Mouse (Mus musculus) lung, postnatal 14 days (tissue): ENCODE results near the gene Gm10024.
"Not testable (repeated sequence)": the region's sequence is repeated elsewhere in the genome, so short reads cannot be mapped to it uniquely, and the experiment has no call there.

ENCODE experiments used
- DNase-seq: peaks from one replicate; pipeline ENCODE4 v3.0.0; 2021

The Gm10024 gene

GRCm38 (mm10) chr10:77735928-77736327 is 24.7 kb downstream of the Gm10024 start:
- DNase-seq = no peak

GRCm38 (mm10) chr10:77738929-77739328 is 27.7 kb downstream of the Gm10024 start:
- no peak for DNase-seq

- not testable (repeated sequence) for DNase-seq
Measured at GRCm38 (mm10) chr10:77741924-77742688, 30.8 kb downstream of the Gm10024 start, which contains the start of gene Gm18596. TSS of gene Gm18596 (minus strand) at chr10:77742638.

DNA sequence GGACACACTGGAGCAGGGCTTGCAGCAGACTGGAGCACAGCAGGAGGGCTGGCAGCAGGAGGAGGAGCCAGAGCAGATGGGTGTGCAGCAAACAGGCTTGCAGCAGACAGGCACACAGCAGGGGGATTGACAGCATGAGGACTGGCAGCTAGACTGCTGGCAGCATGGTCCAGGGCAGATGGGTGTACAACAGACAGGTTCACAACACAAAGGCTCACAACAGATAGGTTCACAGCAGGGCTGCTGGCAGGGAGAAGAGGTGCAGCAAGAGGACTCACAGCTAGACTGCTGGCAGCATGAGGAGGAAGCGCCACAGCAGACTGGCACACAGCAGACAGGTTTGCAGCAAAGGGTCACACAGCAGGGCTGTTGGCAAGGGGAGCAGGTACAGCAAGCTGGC is 39.4 kb downstream of the Gm10024 start:
- DNase-seq = not testable (repeated sequence)

DNA sequence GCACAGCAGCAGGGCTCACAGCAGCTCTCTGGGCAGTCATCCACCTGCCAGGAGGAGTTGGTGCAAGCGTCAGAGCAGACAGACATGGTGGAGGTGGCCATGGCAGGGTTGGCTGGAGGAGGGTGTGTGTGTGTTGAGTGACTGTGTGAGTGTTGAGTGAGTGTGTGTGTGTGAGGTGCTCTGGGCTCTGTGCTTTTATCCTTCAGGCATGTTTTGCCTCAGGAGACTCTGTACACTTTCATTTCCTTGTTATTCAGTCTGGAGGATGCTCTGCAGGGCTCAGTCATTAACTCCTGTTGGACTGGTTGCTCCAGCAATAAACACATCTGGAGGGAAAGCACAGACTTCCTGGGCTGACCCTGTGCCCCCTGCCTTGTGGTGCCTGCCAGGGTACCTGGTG is 40.0 kb downstream of the Gm10024 start, which contains the start of gene Gm9736:
Gene Gm9736 (minus strand): TSS at position 101 of the 400 bp plus-strand sequence.
- not testable (repeated sequence) for DNase-seq

DNA sequence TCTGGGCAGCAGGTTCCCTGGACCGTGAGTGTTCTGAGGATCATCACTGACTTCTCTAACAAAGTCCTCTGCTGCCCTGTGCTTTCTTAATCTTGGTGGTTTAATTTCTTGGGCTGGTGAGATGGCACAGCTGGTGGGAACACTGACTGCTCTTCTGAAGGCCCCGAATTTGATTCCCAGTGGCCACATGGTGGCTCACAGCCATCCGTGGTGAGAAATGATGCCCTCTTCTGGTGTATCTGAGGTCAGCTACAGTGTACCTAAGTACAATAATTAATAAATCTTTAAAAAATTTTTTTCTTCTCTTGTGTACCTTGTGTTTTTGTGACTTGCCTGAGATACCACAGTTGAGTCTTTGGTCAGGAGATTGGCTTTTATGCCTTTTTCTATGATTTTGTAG is 41.1 kb downstream of the Gm10024 start:
- DNase-seq = not testable (repeated sequence)

- DNase-seq = no peak
Measured at GRCm38 (mm10) chr10:77753448-77753847, 42.2 kb downstream of the Gm10024 start.

DNA sequence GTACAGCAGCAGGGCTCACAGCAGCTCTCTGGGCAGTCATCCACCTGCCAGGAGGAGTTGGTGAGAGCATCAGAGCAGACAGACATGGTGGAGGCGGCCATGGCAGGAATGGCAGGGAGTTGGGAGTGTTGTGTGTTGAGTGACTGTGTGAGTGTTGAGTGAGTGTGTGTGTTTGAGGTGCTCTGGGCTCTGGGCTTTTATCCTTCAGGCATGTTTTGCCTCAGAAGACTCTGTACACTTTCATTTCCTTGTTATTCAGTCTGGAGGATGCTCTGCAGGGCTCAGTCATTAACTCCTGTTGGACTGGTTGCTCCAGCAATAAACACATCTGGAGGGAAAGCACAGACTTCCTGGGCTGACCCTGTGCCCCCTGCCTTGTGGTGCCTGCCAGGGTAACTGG is 48.3 kb downstream of the Gm10024 start, which contains the start of gene Gm3233:
Gene Gm3233 (minus strand): TSS at position 101 of the 400 bp plus-strand sequence.
- not testable (repeated sequence) for DNase-seq
